Mouse (Mus musculus): ENCODE measurements around the gene Tspan5. TPM values are rescaled to one million over a fixed set of nuclear protein-coding genes. Genes with fewer than 3 reads are reported as not detected.
A peak's percentile ranks its signal among the peaks of the same experiment; 100 is the strongest.

Tspan5 gene
- 3.9 and 4.7 TPM in 2 replicates for polyA plus RNA-seq (2012; rRNA removed)

DNA sequence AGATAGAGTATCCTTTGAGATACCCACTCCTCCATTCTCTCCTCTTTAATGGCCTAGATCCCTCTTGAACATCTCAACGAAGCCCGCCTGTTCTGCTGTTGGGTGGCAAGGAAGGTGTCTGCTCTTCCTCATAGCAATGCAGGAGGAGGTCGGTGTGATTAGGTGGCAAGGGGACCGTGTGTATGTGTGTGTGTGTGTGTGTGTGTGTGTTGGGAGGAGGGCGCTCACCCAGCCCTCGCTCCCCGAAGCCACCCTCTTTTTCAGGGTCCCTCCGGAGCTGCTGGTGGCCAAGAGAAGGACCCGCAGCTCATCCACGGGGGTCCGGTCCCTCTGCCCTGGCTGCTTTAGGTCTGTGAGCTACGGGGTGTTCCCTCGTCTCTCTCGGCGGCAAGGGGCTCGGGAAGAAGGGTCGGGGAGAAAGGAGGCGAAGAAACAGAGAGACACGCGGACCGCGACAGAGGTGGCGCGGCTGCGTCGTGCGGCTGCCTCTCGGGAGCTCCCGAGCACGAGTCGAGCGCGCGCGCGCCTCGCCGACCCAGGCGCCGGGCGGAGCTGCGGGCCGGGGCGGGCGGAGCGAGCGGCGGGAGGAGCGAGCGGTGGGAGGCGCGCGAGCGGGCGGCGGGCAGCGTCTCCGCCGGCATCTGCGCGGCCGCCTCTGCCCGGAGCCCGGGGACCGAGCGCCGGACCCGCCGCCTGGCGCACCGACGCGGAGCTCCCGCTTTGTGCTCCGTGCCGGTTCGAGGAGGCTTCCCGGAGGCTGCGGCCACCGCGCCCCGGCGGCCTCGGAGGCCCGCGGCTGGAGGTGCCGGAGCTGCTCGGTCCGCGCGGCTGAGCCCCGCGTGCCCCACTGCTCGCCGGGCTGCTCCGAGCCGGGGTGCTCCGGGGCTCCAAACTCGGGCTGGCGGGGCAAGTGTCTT, at the start of gene Tspan5:
Gene Tspan5, plus strand, starts transcription at position 547 of the 917 bp plus-strand sequence.
- peak within 1 kb of the TSS; percentile 24 for H3K27ac ChIP-seq (ENCODE audit: insufficient read depth, low read length)
- peak in 1 of 2 experiments; percentile 68 for DNase-seq (ENCODE audit: low read depth in 1 of 2, low spot score in 2 of 2)
- H3K4me3 ChIP-seq (ENCODE audit: extremely low read depth, insufficient read depth, insufficient read length): peak within 1 kb of the TSS; percentile 69
- H3K4me1 ChIP-seq (ENCODE audit: control insufficient read depth, insufficient read depth, insufficient read length): peaks cover 6% of the 10 kb centered on the region
- no peak for TF ChIP-seq POLR2A (IDR thresholded peaks at IDR 0.05; ENCODE audit: low read depth, low read length)
- no peak for TF ChIP-seq CTCF (IDR thresholded peaks at IDR 0.05; ENCODE audit: extremely low read depth, insufficient read depth, insufficient read length, insufficient replicate concordance)
- WGBS: 4% methylated on average over 93 of the region's 100 CpGs
- H3K36me3 ChIP-seq (ENCODE audit: control insufficient read depth, insufficient read depth, low read length): no peaks in the 10 kb centered on the region
- H3K27me3 ChIP-seq (ENCODE audit: control insufficient read depth, insufficient read depth, low read length): peaks cover 1% of the 10 kb centered on the region

DNA sequence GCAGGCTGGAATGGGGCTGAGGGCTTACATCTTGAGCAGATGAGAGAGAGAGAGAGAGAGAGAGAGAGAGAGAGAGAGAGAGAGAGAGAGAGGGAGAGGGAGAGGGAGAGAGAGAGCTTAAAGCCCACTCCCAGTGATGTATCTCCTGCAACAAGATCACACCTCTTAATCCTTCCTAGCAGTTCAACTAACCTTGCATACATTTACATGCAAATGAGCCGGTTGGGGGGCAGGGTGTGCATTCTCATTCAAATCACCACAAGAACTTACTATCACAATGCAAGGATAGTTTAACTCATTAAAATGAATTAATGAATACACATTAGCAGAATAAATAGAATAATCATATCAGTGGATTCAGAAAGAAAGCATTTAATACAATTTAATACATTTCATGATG, 49.7 kb upstream of the Tspan5 start:
- WGBS: 85% methylated on average over 1 of the region's 1 CpGs
- no peaks in the 10 kb centered on the region for H3K4me1 ChIP-seq (ENCODE audit: control insufficient read depth, insufficient read depth, insufficient read length)
- TF ChIP-seq CTCF (IDR thresholded peaks at IDR 0.05; ENCODE audit: extremely low read depth, insufficient read depth, insufficient read length, insufficient replicate concordance) (no peak), POLR2A (IDR thresholded peaks at IDR 0.05; ENCODE audit: low read depth, low read length) (no peak)
- H3K36me3 ChIP-seq (ENCODE audit: control insufficient read depth, insufficient read depth, low read length): no peaks in the 10 kb centered on the region
- H3K27me3 ChIP-seq (ENCODE audit: control insufficient read depth, insufficient read depth, low read length): no peaks in the 10 kb centered on the region
- no peak overlapping the region for H3K27ac ChIP-seq (ENCODE audit: insufficient read depth, low read length)
- no peak overlapping the region for H3K4me3 ChIP-seq (ENCODE audit: extremely low read depth, insufficient read depth, insufficient read length)
- DNase-seq (ENCODE audit: low read depth in 1 of 2, low spot score in 2 of 2): no peak

DNA sequence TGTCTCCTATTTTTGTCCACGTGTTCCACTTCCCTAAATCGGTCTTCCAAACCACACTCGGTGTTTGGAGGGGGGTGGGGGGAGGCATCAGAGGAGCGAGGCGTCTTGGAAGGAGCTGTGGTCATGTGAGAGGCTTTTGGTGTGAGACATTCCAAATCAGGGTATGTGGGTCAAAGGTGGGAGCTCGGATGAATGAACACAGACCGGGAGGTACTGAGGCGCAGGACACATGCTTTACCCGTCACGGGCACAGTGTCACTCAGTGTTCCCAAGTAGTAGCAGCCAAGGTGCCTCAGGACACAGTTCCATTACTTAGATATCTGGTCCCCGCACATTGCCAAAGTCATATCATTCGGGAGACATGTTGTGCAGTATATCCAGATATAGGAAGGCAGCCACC, 38.6 kb upstream of the Tspan5 start:
- TF ChIP-seq CTCF (IDR thresholded peaks at IDR 0.05; ENCODE audit: extremely low read depth, insufficient read depth, insufficient read length, insufficient replicate concordance): no peak
- TF ChIP-seq POLR2A (IDR thresholded peaks at IDR 0.05; ENCODE audit: low read depth, low read length): no peak
- H3K4me3 ChIP-seq (ENCODE audit: extremely low read depth, insufficient read depth, insufficient read length): no peak overlapping the region
- 60% methylated on average over 12 of the region's 12 CpGs for WGBS

DNA sequence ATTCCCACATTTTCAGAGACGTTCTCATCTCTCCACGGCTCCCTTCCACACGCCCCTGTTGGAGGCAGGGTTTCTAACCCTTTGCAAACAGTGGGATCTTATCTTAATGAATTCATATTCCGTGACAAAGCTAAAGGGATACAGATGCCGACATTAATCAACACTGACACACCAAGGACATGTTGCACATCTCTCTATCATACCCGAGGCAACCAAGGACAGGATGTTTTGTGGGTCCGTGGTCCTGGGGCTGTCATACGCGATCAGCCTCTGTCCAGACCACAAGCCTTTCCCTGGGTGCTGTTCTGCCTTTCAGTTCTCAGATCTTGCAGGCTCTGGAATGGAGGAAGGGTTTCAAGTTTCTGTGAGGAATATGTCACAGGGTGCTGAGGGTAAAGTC, 37.5 kb upstream of the Tspan5 start:
- no peaks in the 10 kb centered on the region for H3K36me3 ChIP-seq (ENCODE audit: control insufficient read depth, insufficient read depth, low read length)
- no peaks in the 10 kb centered on the region for H3K4me1 ChIP-seq (ENCODE audit: control insufficient read depth, insufficient read depth, insufficient read length)
- 62% methylated on average over 9 of the region's 9 CpGs for WGBS
- DNase-seq (ENCODE audit: low read depth in 1 of 2, low spot score in 2 of 2): no peak
- H3K27me3 ChIP-seq (ENCODE audit: control insufficient read depth, insufficient read depth, low read length): no peaks in the 10 kb centered on the region
- no peak overlapping the region for H3K4me3 ChIP-seq (ENCODE audit: extremely low read depth, insufficient read depth, insufficient read length)
- no peak for TF ChIP-seq POLR2A (IDR thresholded peaks at IDR 0.05; ENCODE audit: low read depth, low read length)
- no peak for TF ChIP-seq CTCF (IDR thresholded peaks at IDR 0.05; ENCODE audit: extremely low read depth, insufficient read depth, insufficient read length, insufficient replicate concordance)
- H3K27ac ChIP-seq (ENCODE audit: insufficient read depth, low read length): no peak overlapping the region

More for the DNA sequence above, 38.6 kb upstream of the Tspan5 start:
- H3K27ac ChIP-seq (ENCODE audit: insufficient read depth, low read length): no peak overlapping the region
- DNase-seq (ENCODE audit: low read depth in 1 of 2, low spot score in 2 of 2): no peak
- no peaks in the 10 kb centered on the region for H3K27me3 ChIP-seq (ENCODE audit: control insufficient read depth, insufficient read depth, low read length)
- H3K4me1 ChIP-seq (ENCODE audit: control insufficient read depth, insufficient read depth, insufficient read length): no peaks in the 10 kb centered on the region
- H3K36me3 ChIP-seq (ENCODE audit: control insufficient read depth, insufficient read depth, low read length): no peaks in the 10 kb centered on the region

DNA sequence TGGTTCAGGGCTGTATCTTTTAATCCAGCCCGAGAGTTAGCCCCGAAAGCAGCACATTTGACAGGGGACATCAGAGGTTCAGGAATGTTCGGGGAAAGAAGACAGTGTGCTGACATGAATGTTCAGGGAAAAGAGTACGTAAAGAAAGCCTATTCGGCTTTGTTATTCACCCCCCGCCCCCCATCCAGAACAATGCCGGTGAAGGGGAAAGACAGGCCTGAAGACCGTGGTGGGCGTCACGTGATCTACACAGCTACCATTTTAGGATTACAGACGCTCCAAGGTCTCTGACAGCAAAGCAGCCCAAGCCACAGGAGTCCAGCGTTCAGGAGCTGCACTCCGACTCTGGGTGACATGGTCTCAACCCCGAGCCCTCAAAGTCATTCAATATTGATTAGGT, 36.1 kb upstream of the Tspan5 start:
- WGBS: 85% methylated on average over 14 of the region's 14 CpGs
- no peak for DNase-seq (ENCODE audit: low read depth in 1 of 2, low spot score in 2 of 2)
- TF ChIP-seq CTCF (IDR thresholded peaks at IDR 0.05; ENCODE audit: extremely low read depth, insufficient read depth, insufficient read length, insufficient replicate concordance): no peak
- no peak for TF ChIP-seq POLR2A (IDR thresholded peaks at IDR 0.05; ENCODE audit: low read depth, low read length)
- no peaks in the 10 kb centered on the region for H3K36me3 ChIP-seq (ENCODE audit: control insufficient read depth, insufficient read depth, low read length)
- H3K27ac ChIP-seq (ENCODE audit: insufficient read depth, low read length): no peak overlapping the region
- H3K4me3 ChIP-seq (ENCODE audit: extremely low read depth, insufficient read depth, insufficient read length): no peak overlapping the region
- no peaks in the 10 kb centered on the region for H3K4me1 ChIP-seq (ENCODE audit: control insufficient read depth, insufficient read depth, insufficient read length)
- H3K27me3 ChIP-seq (ENCODE audit: control insufficient read depth, insufficient read depth, low read length): no peaks in the 10 kb centered on the region

DNA sequence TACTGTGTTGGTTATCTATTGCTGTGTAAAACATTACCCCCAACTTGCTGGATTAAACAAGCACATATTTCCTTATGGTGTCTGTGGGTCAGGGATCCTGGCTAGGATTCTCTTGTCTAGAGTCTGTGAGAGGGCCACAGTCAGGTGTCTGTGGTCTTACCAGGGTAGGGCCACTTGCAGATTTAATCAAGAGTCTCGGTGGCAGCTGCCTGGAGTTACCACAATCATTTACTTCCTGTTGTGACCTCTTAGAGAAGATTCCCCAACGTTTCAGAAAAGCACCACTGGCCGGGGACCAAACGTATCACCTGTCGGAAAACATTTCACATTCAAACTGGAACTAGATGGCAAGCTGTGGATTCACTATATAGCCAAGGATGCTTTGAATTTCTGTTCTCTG, 32.8 kb upstream of the Tspan5 start:
- H3K4me3 ChIP-seq (ENCODE audit: extremely low read depth, insufficient read depth, insufficient read length): no peak overlapping the region
- no peaks in the 10 kb centered on the region for H3K27me3 ChIP-seq (ENCODE audit: control insufficient read depth, insufficient read depth, low read length)
- no peak overlapping the region for H3K27ac ChIP-seq (ENCODE audit: insufficient read depth, low read length)
- H3K4me1 ChIP-seq (ENCODE audit: control insufficient read depth, insufficient read depth, insufficient read length): no peaks in the 10 kb centered on the region
- H3K36me3 ChIP-seq (ENCODE audit: control insufficient read depth, insufficient read depth, low read length): no peaks in the 10 kb centered on the region
- TF ChIP-seq POLR2A (IDR thresholded peaks at IDR 0.05; ENCODE audit: low read depth, low read length) (no peak), CTCF (IDR thresholded peaks at IDR 0.05; ENCODE audit: extremely low read depth, insufficient read depth, insufficient read length, insufficient replicate concordance) (no peak)
- WGBS: 47% methylated on average over 5 of the region's 5 CpGs
- DNase-seq (ENCODE audit: low read depth in 1 of 2, low spot score in 2 of 2): no peak

DNA sequence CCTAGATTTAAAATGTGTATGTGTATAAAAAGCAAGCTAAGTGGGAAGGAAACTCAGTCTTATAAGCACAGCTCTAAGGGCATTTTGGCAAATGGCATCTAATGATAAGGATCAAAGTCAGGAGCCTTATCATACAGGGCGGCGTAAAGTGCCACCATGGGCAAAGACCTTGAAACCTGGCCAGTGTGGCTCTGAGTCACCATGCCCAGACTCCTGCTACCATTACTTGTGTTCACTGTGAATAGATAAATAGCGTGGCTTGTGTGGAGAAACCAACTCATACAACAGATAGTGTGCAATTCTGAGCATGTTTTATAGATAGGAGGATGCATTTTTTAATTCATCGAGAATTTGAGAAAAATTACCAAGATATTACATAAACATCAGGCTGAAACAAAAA, 30.0 kb upstream of the Tspan5 start:
- no peaks in the 10 kb centered on the region for H3K27me3 ChIP-seq (ENCODE audit: control insufficient read depth, insufficient read depth, low read length)
- no peak for DNase-seq (ENCODE audit: low read depth in 1 of 2, low spot score in 2 of 2)
- WGBS: 87% methylated on average over 4 of the region's 4 CpGs

More for the DNA sequence above, 30.0 kb upstream of the Tspan5 start:
- H3K4me1 ChIP-seq (ENCODE audit: control insufficient read depth, insufficient read depth, insufficient read length): no peaks in the 10 kb centered on the region
- TF ChIP-seq CTCF (IDR thresholded peaks at IDR 0.05; ENCODE audit: extremely low read depth, insufficient read depth, insufficient read length, insufficient replicate concordance) (no peak), POLR2A (IDR thresholded peaks at IDR 0.05; ENCODE audit: low read depth, low read length) (no peak)
- no peak overlapping the region for H3K4me3 ChIP-seq (ENCODE audit: extremely low read depth, insufficient read depth, insufficient read length)
- no peak overlapping the region for H3K27ac ChIP-seq (ENCODE audit: insufficient read depth, low read length)
- no peaks in the 10 kb centered on the region for H3K36me3 ChIP-seq (ENCODE audit: control insufficient read depth, insufficient read depth, low read length)
